Mouse (Mus musculus): ENCODE measurements around the gene Lbhd1.

Lbhd1 gene

DNA sequence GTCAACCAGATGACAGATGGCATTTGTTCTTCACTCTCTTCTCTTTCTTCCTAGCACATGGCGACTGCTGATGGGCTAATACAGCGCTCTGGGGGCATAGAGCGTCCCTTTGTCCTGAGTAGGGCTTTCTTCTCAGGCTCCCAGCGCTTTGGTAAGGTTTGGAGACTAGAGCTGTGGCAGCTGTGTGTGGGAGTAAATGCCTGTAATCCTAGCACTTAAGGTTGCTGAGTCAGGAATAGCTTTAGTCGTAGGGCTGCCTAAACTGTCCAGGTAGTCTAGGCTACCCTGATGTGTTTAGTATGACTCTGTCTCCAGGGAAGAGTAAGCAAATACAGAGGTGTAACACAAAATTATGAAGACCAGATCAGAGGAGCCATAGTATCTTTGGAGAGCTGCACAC lies 28.3 kb downstream of the Lbhd1 start:
- 44% methylated on average over 5 of the region's 5 CpGs for WGBS

- WGBS: 72% methylated on average over 3 of the region's 3 CpGs
Observed at GRCm38 (mm10) chr19:8914212-8914611, 30.7 kb downstream of the Lbhd1 start.

DNA sequence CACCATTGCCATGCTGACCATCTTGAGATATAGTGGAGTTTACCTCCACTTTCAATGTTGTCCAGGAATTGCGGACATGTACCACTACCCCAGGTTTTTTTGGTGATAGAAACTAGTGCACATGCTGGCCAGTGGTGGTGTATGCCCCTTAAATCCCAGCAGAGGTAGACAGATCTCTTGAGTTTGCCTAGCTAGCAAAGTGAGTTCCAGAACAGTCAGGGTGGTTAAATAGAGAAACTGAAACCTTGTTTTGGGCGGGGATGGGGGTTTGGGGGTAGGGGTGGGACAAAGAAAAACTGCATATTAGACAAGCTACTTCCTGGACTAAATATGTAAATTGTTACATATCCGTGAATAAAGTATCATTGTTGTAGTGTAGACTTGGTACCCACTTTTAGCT lies 35.5 kb downstream of the Lbhd1 start:
- WGBS: 87% methylated on average over 3 of the region's 3 CpGs

- WGBS: 59% methylated on average over 6 of the region's 6 CpGs
Observed at GRCm38 (mm10) chr19:8919684-8920072, 36.1 kb downstream of the Lbhd1 start.

DNA sequence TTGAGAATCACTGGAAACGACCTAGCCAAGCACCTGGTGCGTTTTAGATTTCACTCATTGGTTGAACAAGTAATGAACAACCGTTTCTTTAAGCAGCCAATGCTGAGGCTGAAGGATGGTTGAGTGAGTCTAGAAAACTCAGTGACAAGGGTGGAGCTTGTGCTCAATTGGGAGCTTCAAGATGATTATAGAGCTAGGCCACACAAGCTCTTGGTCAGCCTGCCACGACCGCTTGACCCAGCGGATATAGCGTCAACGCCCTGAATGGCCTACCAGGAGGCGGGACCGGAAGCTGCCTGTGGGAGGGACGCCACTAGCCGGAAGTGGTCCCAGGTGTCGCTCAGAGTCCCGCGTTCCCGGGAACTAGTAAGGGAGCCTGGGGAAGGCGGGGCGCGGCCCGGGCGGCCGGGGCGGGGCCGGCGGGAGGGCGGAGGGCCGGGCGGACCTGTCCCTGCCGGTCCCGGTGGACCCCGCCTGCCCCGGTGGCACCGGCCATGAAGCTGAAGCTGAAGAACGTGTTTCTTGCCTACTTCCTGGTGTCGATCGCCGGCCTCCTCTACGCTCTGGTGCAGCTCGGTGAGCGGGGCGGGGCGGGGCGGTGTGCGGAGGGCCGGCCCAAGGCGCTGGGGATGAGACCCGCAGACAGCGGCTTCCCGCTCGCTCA lies 36.7 kb downstream of the Lbhd1 start, which contains the start of gene B3gat3:
Gene B3gat3 (plus strand): TSS at position 302 of the 664 bp plus-strand sequence.
- WGBS: 1% methylated on average over 50 of the region's 50 CpGs

DNA sequence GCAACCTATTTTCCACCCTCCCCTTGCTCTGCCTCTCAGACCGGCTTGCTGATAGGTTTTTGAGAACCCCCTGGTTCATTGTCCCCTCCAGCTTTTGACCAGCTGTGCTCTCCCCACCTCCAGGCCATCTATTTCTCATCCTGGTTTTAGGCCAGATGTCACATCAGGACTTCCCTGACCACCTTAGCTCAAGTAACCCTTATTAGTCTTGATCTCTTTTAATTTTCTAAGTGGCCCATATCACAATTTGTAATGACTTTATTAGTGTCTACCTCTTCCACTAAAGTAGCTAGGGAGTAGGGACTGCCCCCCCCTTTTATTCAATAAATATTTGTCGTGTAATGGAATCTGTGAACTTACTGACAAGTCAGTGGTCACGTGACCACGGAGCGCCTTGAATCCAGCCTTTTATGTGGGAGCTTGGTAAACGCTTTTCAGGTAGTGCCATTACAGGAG lies 37.3 kb downstream of the Lbhd1 start:
- WGBS: under 1% methylated on average over 6 of the region's 6 CpGs

- WGBS: 64% methylated on average over 9 of the region's 9 CpGs
Observed at GRCm38 (mm10) chr19:8921741-8922140, 38.2 kb downstream of the Lbhd1 start.

DNA sequence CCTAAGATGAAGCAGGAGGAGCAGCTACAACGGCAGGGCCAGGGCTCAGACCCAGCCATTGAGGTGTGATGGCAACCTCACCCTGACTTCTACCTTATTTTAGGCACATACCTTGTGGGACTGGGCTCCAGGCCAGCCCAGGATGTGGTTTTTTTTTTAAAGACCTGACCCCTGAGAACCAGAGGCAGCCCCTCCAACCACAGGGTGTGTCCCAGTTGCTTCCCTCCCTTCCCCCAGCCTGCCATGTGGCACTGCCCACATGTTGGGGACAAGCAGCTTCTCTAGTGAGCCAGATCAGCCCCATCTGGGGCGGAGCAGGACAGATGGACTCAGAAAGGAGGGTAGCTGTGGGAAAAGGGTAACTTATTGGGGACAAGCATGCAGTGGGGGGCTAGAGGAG lies 43.2 kb downstream of the Lbhd1 start:
- 74% methylated on average over 2 of the region's 2 CpGs for WGBS

DNA sequence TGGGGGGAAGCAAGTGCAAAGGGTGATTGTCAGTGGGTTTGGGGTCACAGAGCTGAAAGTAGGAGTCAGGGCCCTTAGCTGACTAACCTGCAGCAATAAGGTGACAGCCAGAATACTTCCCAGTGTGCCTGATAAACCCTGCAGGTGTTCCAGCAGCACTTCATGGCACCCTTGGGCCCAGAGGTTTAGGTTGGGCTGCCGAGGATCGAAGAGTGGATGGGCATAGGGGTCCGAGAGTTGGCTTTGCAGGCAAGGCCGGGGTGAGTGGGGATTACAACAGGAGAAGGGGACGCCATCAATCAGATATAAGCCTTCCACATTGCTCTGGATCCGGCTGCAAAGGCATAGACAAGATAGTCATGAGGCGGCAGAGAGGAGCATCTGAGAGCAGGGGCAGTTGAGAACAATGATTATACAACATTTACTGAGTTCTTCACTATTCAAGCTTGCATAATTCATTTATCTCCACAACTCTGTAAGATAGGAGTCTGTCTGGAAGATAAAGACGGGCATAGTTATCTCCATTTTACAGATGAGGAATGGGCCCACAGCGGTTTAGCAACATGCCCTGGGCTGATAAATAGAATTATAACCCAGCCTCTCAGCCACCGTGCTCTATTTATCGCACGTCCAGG lies 44.5 kb downstream of the Lbhd1 start:
- 89% methylated on average over 12 of the region's 12 CpGs for WGBS

DNA sequence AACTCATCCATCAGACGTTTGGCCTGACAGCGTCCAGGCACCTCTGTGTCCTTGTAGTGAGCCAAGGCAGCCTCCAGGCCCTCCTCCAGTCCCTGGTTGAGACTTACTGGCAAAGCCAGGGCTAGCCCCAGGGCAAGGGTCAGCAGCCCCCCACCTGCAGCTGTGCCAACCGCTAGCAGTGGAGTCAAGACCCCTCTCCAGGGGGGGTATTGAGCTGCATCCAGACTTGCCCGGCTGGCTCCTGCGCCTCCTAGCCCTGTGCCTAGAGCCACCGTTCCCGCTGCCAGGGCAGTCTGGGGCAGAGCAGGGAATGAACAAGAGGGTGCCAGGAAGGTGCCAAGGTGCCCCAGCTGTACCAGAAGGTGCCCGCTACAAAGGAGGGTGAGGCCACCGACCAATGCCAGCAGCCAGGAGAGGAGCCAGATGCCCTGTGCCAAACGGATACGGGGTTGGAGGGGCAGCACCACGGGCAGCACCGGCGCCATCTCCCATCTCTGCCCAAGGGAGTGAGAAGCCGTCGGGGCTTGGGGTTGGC lies 45.2 kb downstream of the Lbhd1 start:
- 30% methylated on average over 16 of the region's 16 CpGs for WGBS

DNA sequence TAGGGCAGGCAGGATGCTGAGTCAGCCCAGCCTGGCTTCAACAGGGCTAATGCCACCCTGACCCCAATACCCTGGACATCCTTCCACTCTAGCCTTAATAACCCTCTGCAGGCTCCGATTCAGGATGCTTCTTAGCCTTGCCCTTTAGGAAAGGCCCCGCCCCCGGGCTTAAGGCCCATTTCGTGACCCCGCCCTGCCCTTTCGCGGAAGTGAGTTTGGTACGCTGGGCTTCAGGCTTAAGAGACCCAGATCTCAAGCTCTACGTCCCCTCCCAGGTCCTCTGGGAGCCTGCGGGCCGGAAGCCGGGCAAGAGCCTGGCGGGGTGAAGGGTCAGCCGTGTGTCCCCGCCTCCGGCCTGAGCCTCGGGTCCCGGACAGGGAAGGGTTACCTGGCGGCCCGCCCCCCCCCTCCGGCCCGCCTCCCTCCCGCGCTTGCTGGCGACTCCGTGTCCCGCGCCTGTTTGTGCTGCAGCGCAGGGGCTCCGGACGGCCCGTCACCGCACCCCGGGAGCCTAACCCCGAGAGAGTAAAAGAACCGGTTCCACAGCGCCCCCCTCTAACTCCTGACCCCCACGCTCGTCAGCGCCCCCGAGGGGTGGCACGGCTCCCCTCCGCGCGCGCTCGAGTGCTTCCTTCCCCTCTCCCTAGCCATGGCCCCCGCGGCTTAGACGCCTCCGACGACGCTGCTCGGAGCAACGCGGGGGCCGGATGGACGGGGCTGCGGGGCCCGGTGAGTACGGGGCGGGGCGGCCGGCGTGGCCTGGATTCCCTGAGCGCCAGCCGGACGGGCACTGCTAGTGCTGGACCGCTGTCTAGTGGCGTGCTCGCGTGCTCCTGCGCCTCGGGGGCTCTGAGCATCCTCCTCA lies 45.9 kb downstream of the Lbhd1 start, which contains the start of the genes Rom1 and Eml3:
Gene Rom1 (minus strand): TSS at position 133 of the 865 bp plus-strand sequence.
Gene Eml3 (plus strand): TSS at position 329 of the 865 bp plus-strand sequence.
- 2% methylated on average over 70 of the region's 74 CpGs for WGBS

GRCm38 (mm10) chr19:8930117-8930516 lies 46.6 kb downstream of the Lbhd1 start:
- 25% methylated on average over 11 of the region's 11 CpGs for WGBS

DNA sequence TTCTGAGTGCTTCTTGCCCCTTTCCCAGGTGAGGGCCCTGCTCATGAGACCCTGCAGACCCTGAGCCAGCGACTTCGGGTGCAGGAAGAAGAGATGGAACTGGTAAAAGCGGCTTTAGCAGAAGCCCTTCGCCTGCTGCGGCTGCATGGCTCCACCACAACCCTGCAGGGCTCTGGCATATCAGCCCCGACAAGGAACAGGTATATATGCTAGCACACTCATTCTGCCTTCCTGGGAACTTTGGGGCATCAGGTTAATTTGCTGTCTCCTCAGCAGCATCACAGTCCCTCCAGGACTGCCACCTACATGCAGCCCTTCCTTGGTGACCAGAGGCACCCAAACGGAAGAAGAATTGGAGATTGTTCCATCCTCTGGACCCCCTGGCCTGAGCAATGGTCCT lies 47.2 kb downstream of the Lbhd1 start:
- WGBS: 90% methylated on average over 7 of the region's 7 CpGs

GRCm38 (mm10) chr19:8936736-8937135 lies 53.2 kb downstream of the Lbhd1 start:
- 92% methylated on average over 2 of the region's 2 CpGs for WGBS

- 82% methylated on average over 15 of the region's 15 CpGs for WGBS
Observed at GRCm38 (mm10) chr19:8940526-8941133, 57.1 kb downstream of the Lbhd1 start.

GRCm38 (mm10) chr19:8941136-8941514 lies 57.6 kb downstream of the Lbhd1 start:
- WGBS: 47% methylated on average over 10 of the region's 10 CpGs

DNA sequence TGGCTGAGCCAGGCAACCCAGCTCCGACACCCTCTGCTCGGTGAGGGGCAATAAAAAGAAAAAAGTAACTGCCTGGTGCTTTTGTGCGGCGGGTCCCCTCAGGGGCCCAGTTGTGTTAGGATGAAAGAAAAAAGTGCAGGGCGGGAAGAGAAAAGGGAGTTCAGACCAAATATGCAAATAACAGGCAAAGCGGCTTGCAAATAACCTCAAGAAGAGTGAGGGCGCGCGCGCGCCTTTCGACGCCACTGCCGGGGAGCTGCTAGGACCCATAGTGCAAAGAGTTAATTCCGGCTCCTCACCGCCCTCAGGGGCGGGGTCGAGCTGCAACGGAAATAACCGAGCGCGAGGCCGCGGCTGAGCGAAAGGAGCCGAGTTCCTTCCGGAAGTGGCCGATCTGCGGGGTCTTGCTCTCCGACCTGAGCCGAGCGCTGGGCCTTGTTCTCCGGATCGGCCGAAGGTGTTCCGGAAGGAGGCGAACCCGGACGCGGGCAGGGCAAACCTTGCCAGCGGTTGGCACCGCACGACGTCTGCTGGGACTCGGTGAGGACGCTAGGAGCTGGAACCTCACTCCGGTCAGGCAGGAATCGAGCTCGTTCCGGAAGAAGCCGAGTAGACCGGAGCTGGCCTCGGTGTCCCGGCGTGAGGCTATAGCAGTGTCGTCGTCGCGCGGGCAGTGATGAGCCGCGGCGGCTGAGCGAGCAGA lies 58.1 kb downstream of the Lbhd1 start, which contains the start of gene Mta2:
Gene Mta2 (plus strand): TSS at position 361 of the 703 bp plus-strand sequence.
- WGBS: 1% methylated on average over 64 of the region's 64 CpGs

Data from cerebral cortex, adult 2 months (tissue).